Mouse (Mus musculus): ENCODE results near the gene Lrig1.

DNA sequence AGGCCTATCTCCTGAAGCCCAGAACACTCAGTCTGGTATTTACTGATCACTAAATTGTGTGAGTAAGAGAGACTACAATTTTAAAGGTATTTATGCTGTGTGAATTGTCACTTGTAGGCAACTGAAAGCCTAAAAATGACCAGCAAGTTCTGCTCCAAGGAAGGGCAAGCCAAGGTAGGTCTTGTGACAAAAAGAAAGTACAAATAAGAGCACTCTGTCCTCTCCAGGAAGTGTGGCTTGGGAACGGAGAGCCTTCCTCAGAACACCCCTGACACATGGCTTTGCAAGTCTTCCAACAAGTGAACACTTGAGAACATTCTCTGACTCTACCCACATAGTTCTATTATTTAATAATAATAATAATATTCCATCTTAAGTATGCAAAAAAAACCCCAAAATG, 2.5 kb downstream of the Lrig1 start:
- TF ChIP-seq CTCF (IDR thresholded peaks at IDR 0.05) = no peak
- no peak for TF ChIP-seq EP300 (IDR thresholded peaks at IDR 0.05)

All from lung, postnatal 0 days (tissue).